Mouse (Mus musculus) pancreas, adult 10 weeks (tissue): ENCODE measurements around the gene Gm43191. TPM values are rescaled to one million over a fixed set of nuclear protein-coding genes. Genes with fewer than 3 reads are reported as not detected.

Experiments
- polyA plus RNA-seq: library from polyadenylated mRNA; stranded (reverse); fragments of 350-450 nt; fragmentation: Illumina TruSeq; extraction: RNeasy Lipid Tissue Mini Kit (QIAGEN cat#74804); gene quantifications from one replicate; pipeline ENCODE4 v1.2.3, GENCODE M21; 2015; ENCODE audit warnings: low read depth, low replicate concordance; ENCODE audit not compliant: insufficient read depth

Gm43191 gene
- polyA plus RNA-seq = not detected

DNA sequence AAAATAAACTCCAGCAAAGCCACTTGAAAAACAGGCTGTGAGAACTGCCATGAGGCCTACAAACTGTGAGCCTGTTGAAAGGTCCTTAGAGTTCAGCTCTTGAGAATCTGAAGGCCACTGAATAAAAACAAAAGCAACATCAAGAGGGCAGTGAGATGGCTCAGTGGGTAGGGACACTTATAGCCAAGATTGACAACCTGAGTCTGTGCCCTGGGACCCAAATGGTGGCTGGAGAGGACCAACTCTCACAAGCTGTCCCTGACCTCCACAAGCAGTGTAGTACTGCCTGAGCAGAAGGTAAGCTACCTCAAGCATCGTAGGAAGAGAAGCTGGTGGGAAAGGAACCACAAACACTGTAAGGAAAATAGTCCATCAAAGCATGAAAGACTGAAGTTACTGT, at the start of gene Gm43191:
Gene Gm43191 (minus strand): TSS at position 101 of the 400 bp plus-strand sequence.

DNA sequence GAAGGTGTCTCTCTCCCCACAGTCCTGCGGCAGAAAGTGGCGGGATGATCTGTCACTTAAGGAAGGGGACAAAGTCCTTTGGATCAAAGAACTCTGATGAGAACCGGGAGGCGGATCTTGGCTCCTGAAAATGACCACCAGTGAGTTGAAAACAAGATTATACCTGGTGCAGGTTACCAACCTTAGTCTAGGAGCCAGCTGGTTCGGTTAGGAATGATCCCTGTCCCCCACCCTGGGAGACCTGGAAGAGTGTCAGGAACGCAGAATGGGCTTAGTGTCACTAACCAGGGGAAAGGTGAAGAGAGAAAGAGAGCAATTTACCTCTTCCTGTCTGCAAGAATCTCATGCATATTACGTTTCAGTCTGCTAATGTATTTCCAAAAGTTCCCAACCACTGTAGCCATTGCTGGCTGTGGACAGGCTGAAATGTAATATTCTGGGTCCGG, 31.4 kb upstream of the Gm43191 start, which contains the start of gene Slc35a3:
Gene Slc35a3 (minus strand): TSS at position 396 of the 446 bp plus-strand sequence.

DNA sequence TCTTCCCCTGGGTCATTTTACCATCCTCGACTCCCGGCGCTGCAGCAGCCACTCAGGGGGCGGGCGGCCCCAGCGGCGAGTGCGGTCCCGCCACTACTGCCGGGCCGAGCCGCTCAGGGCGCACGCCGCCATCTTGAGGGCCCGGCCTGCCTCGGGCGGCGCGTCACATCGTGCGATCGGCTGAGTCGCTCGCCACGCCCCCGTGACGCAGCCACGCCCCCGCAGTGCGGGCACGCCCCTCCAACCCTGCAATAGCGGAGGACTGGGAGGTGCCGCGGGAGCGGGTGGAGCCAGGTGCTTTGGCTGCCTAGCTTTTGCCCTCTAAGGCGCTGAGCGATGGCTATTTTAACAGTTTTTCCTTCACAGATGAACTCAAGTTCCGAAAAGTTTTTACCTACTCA, 18.6 kb downstream of the Gm43191 start, which contains the start of gene Mfsd14a:
Gene Mfsd14a (minus strand): TSS at position 215 of the 401 bp plus-strand sequence.

DNA sequence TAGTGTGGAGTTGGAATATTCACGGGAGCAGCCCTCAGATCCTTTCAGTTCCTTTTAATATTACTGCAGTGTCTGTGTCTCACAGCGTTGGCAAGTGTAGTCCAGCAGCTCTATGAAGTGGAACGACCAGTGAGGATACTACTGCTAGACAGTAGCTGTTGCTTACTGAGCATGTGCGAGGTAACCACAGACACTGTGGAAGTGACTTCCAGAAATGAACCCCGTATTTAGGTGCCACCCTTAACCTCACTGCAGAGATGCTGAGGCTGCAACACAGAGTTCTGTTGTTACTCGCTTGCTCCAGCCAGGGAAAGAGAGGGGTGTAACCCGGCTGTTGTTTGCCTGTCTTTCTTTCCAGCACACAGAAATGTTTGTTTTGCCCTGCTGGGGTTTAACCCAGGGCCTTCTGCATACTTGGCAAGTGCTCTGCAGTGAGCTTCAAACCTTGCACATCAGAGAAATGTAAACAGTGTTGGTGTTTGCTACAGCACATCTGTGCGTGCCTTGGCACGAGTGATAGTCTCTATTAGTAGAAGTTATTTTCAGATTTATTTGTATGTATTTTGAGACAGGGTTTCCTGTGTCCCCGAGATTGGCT, 66.7 kb downstream of the Gm43191 start, which contains the start of gene Trmt13:
Gene Trmt13 (minus strand): TSS at position 293 of the 598 bp plus-strand sequence.

DNA sequence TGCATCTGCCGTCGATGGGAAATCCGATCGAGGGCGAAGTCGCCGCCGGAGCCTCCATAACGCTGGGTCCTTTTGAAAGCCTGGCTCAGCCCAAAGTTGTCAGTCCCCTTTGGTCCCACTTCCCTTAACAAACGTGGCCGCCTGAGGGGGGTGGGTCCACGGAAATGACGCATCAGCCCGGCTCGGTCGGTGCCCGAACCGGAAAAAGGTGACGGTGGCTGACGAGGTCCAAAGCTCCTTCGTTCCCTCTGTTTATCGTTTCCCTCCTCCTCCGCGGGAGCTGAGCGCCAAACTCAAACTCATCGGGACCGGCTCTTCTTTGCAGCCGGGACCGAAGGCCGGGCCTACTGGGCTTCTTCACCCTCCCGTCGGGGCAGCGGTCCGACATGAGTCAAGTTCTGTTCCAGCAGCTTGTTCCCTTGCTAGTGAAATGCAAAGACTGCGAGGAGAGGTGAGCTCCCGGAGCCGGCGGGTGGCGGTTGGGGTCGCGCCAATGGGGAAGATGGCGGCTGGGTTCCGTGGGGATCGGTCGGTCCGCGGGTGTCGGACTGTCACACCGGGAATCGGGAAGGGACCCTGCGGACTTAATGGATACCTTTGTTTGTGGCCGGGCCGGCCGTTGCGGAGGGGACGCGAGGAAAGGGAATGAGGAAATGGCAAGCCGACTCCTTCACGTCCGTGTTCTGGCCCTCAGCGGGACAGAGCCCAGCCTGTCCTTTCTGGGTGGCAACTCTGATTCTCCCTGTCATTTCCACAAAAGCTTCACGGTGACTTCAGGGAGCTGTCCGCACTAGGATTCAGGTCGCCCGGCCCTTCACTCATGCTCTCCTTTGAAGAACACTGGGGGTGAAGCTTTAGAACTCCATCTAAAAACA, 86.1 kb downstream of the Gm43191 start, which contains the start of gene Sass6:
Gene Sass6 (plus strand): TSS at position 255 of the 875 bp plus-strand sequence.

Other genes starting within 250 kb of the Gm43191 start
- 6.6 TPM for gene Rtca, start 173.1 kb downstream of the Gm43191 start, polyA plus RNA-seq
- gene Dbt, start 168.2 kb downstream of the Gm43191 start, polyA plus RNA-seq = 6.7 TPM
- 0.44 TPM for gene Lrrc39, start 118.3 kb downstream of the Gm43191 start, polyA plus RNA-seq
- 1.3 TPM for gene Sass6, start 86.3 kb downstream of the Gm43191 start, polyA plus RNA-seq
- gene Trmt13, start 66.7 kb downstream of the Gm43191 start, polyA plus RNA-seq = 8.4 TPM
- gene Mfsd14a, start 18.6 kb downstream of the Gm43191 start, polyA plus RNA-seq = 9.5 TPM
- 4.7 TPM for gene Slc35a3, start 31.6 kb upstream of the Gm43191 start, polyA plus RNA-seq
- 2.0 TPM for gene Agl, start 126.9 kb upstream of the Gm43191 start, polyA plus RNA-seq
- gene Frrs1, start 178.2 kb upstream of the Gm43191 start, polyA plus RNA-seq = 2.5 TPM